31 mouse cellular contexts compared by ENCODE assay signal in genomic region chr10:25439163-25439562, GRCm38 (mm10).
DNase-seq lines count a peak whose midpoint lies in the region; ATAC-seq and TF ChIP-seq lines count a peak whose summit lies in the region.
"Had no signal": no experiment of that assay in that cellular context is flagged by ENCODE, and none has a peak within 500 bp of the region (broad histone marks: within the 10 kb centered on the region; RNA-seq: fewer than 3 reads in every experiment).

No protein-coding gene starts in this region.

- no peak overlapping the region for H3K4me3 ChIP-seq in lung, postnatal 0 days (ENCODE audit: low read depth, low read length)
- no peak overlapping the region for H3K4me3 ChIP-seq in stomach, postnatal 0 days (ENCODE audit: low read depth, low read length)
- H3K4me3 ChIP-seq: forebrain, embryonic 13.5 days; heart, embryonic 12.5 days; kidney, embryonic 15.5 days; layer of hippocampus, adult 2 months; limb, embryonic 15.5 days; megakaryocyte, embryonic 14.5 days; midbrain, embryonic 13.5 days had no signal

- WGBS in lung, postnatal 0 days: 43% methylated on average over 4 of the region's 4 CpGs
- WGBS in stomach, postnatal 0 days: 42% methylated on average over 4 of the region's 4 CpGs

- H3K9me3 ChIP-seq in lung, postnatal 0 days (ENCODE audit: low read length): no peaks in the 10 kb centered on the region
- no peaks in the 10 kb centered on the region for H3K9me3 ChIP-seq in stomach, postnatal 0 days (ENCODE audit: control insufficient read depth, low read length)
- H3K9me3 ChIP-seq: forebrain, embryonic 13.5 days; heart, embryonic 12.5 days; kidney, embryonic 15.5 days; limb, embryonic 15.5 days; megakaryocyte, embryonic 14.5 days; midbrain, embryonic 13.5 days had no signal

- H3K27ac ChIP-seq in lung, postnatal 0 days (ENCODE audit: low read length): no peak overlapping the region
- no peak overlapping the region for H3K27ac ChIP-seq in stomach, postnatal 0 days (replicated peaks)
- H3K27ac ChIP-seq: forebrain, embryonic 13.5 days; hindbrain, embryonic 14.5 days; kidney, embryonic 15.5 days; layer of hippocampus, adult 2 months; limb, embryonic 15.5 days; liver, embryonic 14.5 days; midbrain, embryonic 13.5 days had no signal

- no peaks in the 10 kb centered on the region for H3K27me3 ChIP-seq in lung, postnatal 0 days (replicated peaks; ENCODE audit: insufficient read depth, low read length)
- H3K27me3 ChIP-seq in stomach, postnatal 0 days (ENCODE audit: control insufficient read depth, insufficient read depth, low read length): no peaks in the 10 kb centered on the region
- H3K27me3 ChIP-seq: forebrain, embryonic 13.5 days; heart, embryonic 12.5 days; kidney, embryonic 15.5 days; limb, embryonic 15.5 days; megakaryocyte, embryonic 14.5 days; midbrain, embryonic 13.5 days had no signal

- 0 out of 2 replicates have a peak, but pooled peaks have one; percentile 34 for ATAC-seq in lung, postnatal 0 days
- ATAC-seq in stomach, postnatal 0 days (ENCODE audit: low FRiP score, low TSS enrichment): peak; percentile 76
- ATAC-seq: forebrain, embryonic 13.5 days; midbrain, embryonic 13.5 days had no signal

- TF ChIP-seq CTCF in lung, postnatal 0 days (IDR thresholded peaks at IDR 0.05): no peak
- TF ChIP-seq CTCF in stomach, postnatal 0 days (IDR thresholded peaks at IDR 0.05; ENCODE audit: low read depth): no peak

- H3K9ac ChIP-seq in lung, postnatal 0 days (replicated peaks; ENCODE audit: low read depth): no peak overlapping the region
- H3K9ac ChIP-seq in stomach, postnatal 0 days (ENCODE audit: low read length): no peak overlapping the region
- H3K9ac ChIP-seq: forebrain, embryonic 13.5 days; heart, embryonic 12.5 days; hindbrain, embryonic 14.5 days; kidney, embryonic 15.5 days; limb, embryonic 15.5 days; liver, embryonic 14.5 days; lung, embryonic 14.5 days; midbrain, embryonic 13.5 days had no signal

- peaks cover 6% of the 10 kb centered on the region; the same call in 1 of the 2 replicates for H3K4me1 ChIP-seq in lung, postnatal 0 days (ENCODE audit: insufficient read depth, low read depth, low read length)
- H3K4me1 ChIP-seq in stomach, postnatal 0 days (replicated peaks; ENCODE audit: control insufficient read depth, insufficient read depth): no peaks in the 10 kb centered on the region; the same call in 1 of the 2 replicates
- H3K4me1 ChIP-seq: forebrain, embryonic 13.5 days; midbrain, embryonic 13.5 days had no signal

- no peak for TF ChIP-seq EP300 in lung, postnatal 0 days (IDR thresholded peaks at IDR 0.05)
- no peak for TF ChIP-seq EP300 in stomach, postnatal 0 days (optimal IDR thresholded peaks at IDR 0.05)

- H3K36me3 ChIP-seq in lung, postnatal 0 days (ENCODE audit: insufficient read depth, low read length): peaks cover 2% of the 10 kb centered on the region; the same call in 1 of the 2 replicates
- no peaks in the 10 kb centered on the region for H3K36me3 ChIP-seq in stomach, postnatal 0 days (ENCODE audit: control insufficient read depth, insufficient read depth, low read length)
- H3K36me3 ChIP-seq: midbrain, embryonic 13.5 days had no signal

- DNase-seq in embryo, embryonic 10.5 days (ENCODE audit: low spot score): peak; percentile 46
- DNase-seq in embryo, embryonic 9.5 days (ENCODE audit: extremely low spot score): no peak
- DNase-seq in lung, postnatal 0 days (ENCODE audit: low spot score): no peak
- no peak for DNase-seq in lung, postnatal 10 days
- DNase-seq in adipocyte (ENCODE audit: low spot score): peak; percentile 25
- no peak for DNase-seq in stomach, postnatal 0 days (ENCODE audit: low spot score)
- no peak for DNase-seq in cerebellum, adult 8-10 months
- DNase-seq in cerebellum, adult 11-12 months: no peak
- DNase-seq: B cell, adult 2 months; cerebellum, adult 9-11 months; gastrocnemius, postnatal 14 days; heart, adult 18-20 months; heart, postnatal 4 days; kidney, adult 18-20 months; kidney, postnatal 36 days; left cerebral cortex, postnatal 4 days; lung, embryonic 14.5 days; lung, postnatal 4 days; right cerebral cortex, adult 18-20 months; spleen, adult 18-20 months; thymus, adult 18-20 months; thymus, postnatal 25 days had no signal

- no peak overlapping the region for H3K4me2 ChIP-seq in lung, postnatal 0 days (replicated peaks; ENCODE audit: low read depth, low read length)
- no peak overlapping the region for H3K4me2 ChIP-seq in stomach, postnatal 0 days (replicated peaks; ENCODE audit: low read depth)
- H3K4me2 ChIP-seq: forebrain, embryonic 13.5 days; heart, embryonic 12.5 days; hindbrain, embryonic 14.5 days; kidney, embryonic 15.5 days; limb, embryonic 15.5 days; lung, embryonic 14.5 days; midbrain, embryonic 13.5 days had no signal

Comparison
In these comparisons a context has a peak if more than half of its experiments do, and no peak if none do; other contexts are left out.
1. DNase-seq: peak in embryo, embryonic 10.5 days (single experiment) and adipocyte (single experiment); none in embryo, embryonic 9.5 days (single experiment), lung, postnatal 0 days (single experiment), lung, postnatal 10 days (single experiment), stomach, postnatal 0 days (single experiment), cerebellum, adult 8-10 months (single experiment) and cerebellum, adult 11-12 months (single experiment).